Mouse (Mus musculus) thymus, adult 2 months (tissue): Measurements from ENCODE around the gene Ppp1r1b. TPM values are rescaled to one million over a fixed set of nuclear protein-coding genes. Genes with fewer than 3 reads are reported as not detected.

ENCODE experiments used
- DNase-seq: peaks from one replicate; pipeline ENCODE4 v3.0.0; 2021
- H3K27ac ChIP-seq: fragments of 200-500 bp; 2 replicates; pipeline ENCODE4 v1.5.1; 2012; ENCODE audit warnings: low read length, control low read depth; ENCODE audit not compliant: control insufficient read depth, insufficient read depth
- H3K27me3 ChIP-seq: fragments of 200-500 bp; 2 replicates; pipeline ENCODE4 v1.6.1; 2012; ENCODE audit warnings: mild to moderate bottlenecking, low read length, moderate library complexity, mixed read lengths; ENCODE audit not compliant: control insufficient read depth, insufficient read depth
- H3K36me3 ChIP-seq: fragments of 200-500 bp; 2 replicates; pipeline ENCODE4 v1.6.1; 2012; ENCODE audit warnings: mild to moderate bottlenecking, low read length, moderate library complexity; ENCODE audit not compliant: control insufficient read depth, insufficient read depth
- H3K4me1 ChIP-seq: fragments of 200-500 bp; replicated peaks from 2 replicates; pipeline ENCODE4 v1.6.1; 2012; ENCODE audit warnings: low read length; ENCODE audit not compliant: control insufficient read depth, insufficient read depth
- H3K4me3 ChIP-seq: fragments of 200-500 bp; 2 replicates; pipeline ENCODE4 v1.5.1; 2012; ENCODE audit warnings: mild to moderate bottlenecking, low read length, control low read depth, moderate library complexity; ENCODE audit not compliant: control insufficient read depth, insufficient read depth
- CTCF ChIP-seq: fragments of 200-500 bp; IDR thresholded peaks from 2 replicates; pipeline ENCODE4 v1.5.1; 2012; ENCODE audit warnings: mild to moderate bottlenecking, control low read depth, low read length, moderate library complexity, borderline replicate concordance; ENCODE audit not compliant: control insufficient read depth, poor library complexity, insufficient read depth; ENCODE audit errors: extremely low read depth
- POLR2A ChIP-seq: fragments of 200-500 bp; IDR thresholded peaks from 2 replicates; pipeline ENCODE4 v1.6.1; 2012; ENCODE audit warnings: mild to moderate bottlenecking, low read length, control low read depth, moderate library complexity; ENCODE audit not compliant: control insufficient read depth, poor library complexity, insufficient read depth; ENCODE audit errors: extremely low read depth
- WGBS: fragments of 180-500 bp; shearing (Covaris S2); methylation state at CpG from one replicate; pipeline ENCODE4 v1.1.7; 2018; 5-methylcytosine and 5-hydroxymethylcytosine counted together
- polyA plus RNA-seq: library from polyadenylated mRNA; depleted of rRNA; stranded (reverse); fragments of >200 nt; gene quantifications from 2 replicates; pipeline ENCODE4 v1.2.3, GENCODE M21; 2012

The Ppp1r1b gene
- polyA plus RNA-seq, 1 experiment: 5.9 TPM

DNA sequence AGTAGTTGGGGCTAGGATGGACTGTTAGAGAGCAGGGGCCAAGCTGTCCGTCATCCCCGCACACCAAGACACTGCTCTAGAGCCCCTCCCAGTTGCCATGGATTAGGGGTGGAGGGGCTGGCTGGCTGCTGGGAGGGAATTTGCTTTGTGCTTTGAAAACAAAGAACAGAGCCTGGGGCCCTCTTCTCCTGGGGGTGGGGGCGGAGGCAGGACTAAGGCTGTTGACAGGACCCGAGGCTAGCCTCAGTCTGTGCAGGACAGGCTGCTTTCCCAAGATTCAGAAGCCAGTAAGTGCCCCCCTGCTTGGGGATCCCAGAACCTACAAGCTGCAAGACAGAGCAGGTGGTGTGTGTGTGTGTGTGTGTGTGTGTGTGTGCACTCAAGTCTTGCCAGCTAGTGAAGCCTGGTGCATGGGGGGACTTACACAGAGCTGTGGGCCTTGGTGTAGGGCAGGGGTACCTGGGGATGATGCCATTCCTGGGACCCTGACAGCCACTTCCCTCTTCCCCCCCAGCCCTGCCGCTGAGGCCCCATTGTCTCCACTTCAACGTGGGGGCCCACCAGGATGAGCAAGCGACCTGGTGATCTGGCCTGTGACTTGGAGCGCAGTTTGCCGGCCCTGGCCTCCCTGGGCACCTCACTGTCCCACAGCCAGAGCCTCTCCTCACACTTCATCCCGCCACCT is 23.5 kb downstream of the Ppp1r1b start:
- H3K36me3 ChIP-seq: peaks cover 28% of the 10 kb centered on the region
- no peak for TF ChIP-seq CTCF
- TF ChIP-seq POLR2A: no peak
- no peak overlapping the region for H3K4me3 ChIP-seq
- no peak for DNase-seq
- WGBS: 83% methylated on average over 10 of the region's 10 CpGs
- peaks cover 25% of the 10 kb centered on the region for H3K4me1 ChIP-seq
- H3K27me3 ChIP-seq: no peaks in the 10 kb centered on the region
- H3K27ac ChIP-seq: no peak overlapping the region

DNA sequence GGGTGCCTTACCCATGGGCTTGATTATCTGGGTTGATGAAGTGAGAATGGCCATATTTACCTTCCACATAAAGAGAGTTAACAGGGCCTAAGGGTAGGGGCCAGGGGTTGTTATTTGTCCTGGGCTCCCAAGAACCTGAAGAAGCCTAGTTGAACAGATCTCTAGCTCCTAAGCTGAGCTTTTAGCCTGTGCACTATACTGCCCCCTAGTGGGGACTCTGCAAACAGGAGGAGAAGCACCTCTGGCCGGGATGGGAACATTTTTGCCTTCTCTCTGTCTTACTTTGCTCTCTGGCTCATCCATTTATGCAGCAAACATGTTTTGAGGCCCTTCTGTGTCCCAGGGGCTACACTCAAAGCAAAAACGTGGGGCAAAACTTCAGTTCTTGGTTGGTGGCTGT is 24.2 kb downstream of the Ppp1r1b start:
- peaks cover 35% of the 10 kb centered on the region for H3K36me3 ChIP-seq
- DNase-seq: peak; percentile 67
- no peak overlapping the region for H3K27ac ChIP-seq
- H3K27me3 ChIP-seq: no peaks in the 10 kb centered on the region
- WGBS: 13% methylated on average over 2 of the region's 2 CpGs
- H3K4me3 ChIP-seq: no peak overlapping the region
- TF ChIP-seq CTCF (no peak), POLR2A (no peak)
- peaks cover 19% of the 10 kb centered on the region for H3K4me1 ChIP-seq

DNA sequence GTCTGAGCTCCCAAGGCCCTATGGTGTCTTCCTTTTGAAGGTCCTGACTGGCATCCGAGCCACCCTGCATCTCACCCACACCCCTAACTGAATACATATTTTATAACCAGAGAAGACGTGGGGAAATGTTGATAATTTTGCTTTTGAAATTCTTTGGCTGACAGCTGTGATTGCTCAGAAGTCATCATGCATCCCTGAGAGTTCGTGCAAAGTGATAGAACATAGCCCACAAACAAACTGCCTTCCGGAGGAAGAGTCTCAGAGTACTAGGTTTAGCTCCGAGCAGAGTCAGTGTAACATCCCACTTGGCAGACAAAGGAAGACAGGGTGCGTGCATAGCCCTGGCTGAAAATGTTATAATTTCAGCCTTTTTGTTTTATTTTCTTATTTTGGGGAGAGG is 25.0 kb downstream of the Ppp1r1b start:
- peaks cover 44% of the 10 kb centered on the region for H3K36me3 ChIP-seq
- no peak for DNase-seq
- H3K27me3 ChIP-seq: no peaks in the 10 kb centered on the region
- TF ChIP-seq CTCF (no peak), POLR2A (no peak)
- no peak overlapping the region for H3K27ac ChIP-seq
- no peak overlapping the region for H3K4me3 ChIP-seq
- WGBS: 97% methylated on average over 6 of the region's 6 CpGs
- peaks cover 13% of the 10 kb centered on the region; the same call in 1 of the 2 replicates for H3K4me1 ChIP-seq

DNA sequence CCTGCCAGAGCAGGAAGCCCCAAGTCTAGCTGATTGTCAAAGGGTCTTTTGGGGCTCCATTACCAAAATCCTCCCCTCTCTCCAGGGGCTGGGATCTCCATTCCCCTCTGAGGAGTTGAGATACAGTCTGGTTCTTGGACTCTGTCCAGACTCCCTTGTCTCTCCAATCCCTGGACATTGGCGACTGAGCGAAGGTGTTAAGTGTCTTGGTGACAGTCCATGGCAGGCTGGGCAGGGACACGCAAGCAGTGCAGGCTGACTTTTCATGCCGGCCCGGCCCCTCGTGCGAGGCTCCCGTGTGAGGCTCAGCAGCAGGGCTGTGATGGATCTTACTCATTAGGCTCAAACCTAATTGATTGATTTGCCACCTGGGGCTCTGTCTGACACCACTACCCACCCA is 26.1 kb downstream of the Ppp1r1b start:
- no peak overlapping the region for H3K4me3 ChIP-seq
- H3K27me3 ChIP-seq: no peaks in the 10 kb centered on the region
- no peak overlapping the region for H3K27ac ChIP-seq
- 97% methylated on average over 8 of the region's 8 CpGs for WGBS
- H3K4me1 ChIP-seq: peaks cover 13% of the 10 kb centered on the region; the same call in 1 of the 2 replicates
- TF ChIP-seq POLR2A: no peak
- no peak for TF ChIP-seq CTCF
- DNase-seq: no peak
- H3K36me3 ChIP-seq: peaks cover 51% of the 10 kb centered on the region

- TF ChIP-seq CTCF: no peak
- TF ChIP-seq POLR2A: no peak
- H3K27ac ChIP-seq: no peak overlapping the region
Measured at GRCm38 (mm10) chr11:98376756-98377155, 28.6 kb downstream of the Ppp1r1b start.

DNA sequence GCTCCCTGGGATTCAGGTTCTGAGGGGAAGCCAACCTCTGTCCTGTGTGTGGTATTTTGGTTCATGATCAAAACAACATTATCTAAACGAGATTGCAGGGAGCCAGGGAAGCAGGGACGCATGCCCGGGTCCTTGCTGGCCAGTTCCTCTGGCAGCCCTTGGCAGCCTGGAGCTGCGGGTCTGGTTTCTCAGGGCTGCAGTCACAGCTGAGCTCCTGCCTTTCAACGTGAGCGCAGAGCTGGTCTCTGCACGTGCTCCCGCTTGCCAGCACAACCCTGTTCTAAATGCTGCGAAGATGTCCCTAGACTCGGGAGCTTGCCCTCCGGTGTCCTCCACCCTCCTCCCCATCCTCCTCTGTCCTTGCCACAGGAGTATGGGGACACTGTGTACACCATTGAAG is 29.6 kb downstream of the Ppp1r1b start:
- DNase-seq: no peak
- H3K36me3 ChIP-seq: peaks cover 66% of the 10 kb centered on the region
- no peak overlapping the region for H3K27ac ChIP-seq
- no peaks in the 10 kb centered on the region for H3K4me1 ChIP-seq
- no peak overlapping the region for H3K4me3 ChIP-seq
- WGBS: 96% methylated on average over 11 of the region's 11 CpGs
- no peaks in the 10 kb centered on the region for H3K27me3 ChIP-seq
- TF ChIP-seq CTCF: no peak
- TF ChIP-seq POLR2A: no peak

More at GRCm38 (mm10) chr11:98376756-98377155, 28.6 kb downstream of the Ppp1r1b start:
- Histone ChIP-seq H3K4me1 (peaks cover under 1% of the 10 kb centered on the region; the same call in 1 of the 2 replicates), H3K4me3 (no peak overlapping the region), H3K36me3 (peaks cover 66% of the 10 kb centered on the region), H3K27me3 (no peaks in the 10 kb centered on the region)
- no peak for DNase-seq
- 94% methylated on average over 5 of the region's 5 CpGs for WGBS
